Mouse (Mus musculus) lung, adult 2 months (tissue): ENCODE results near the gene Ccdc153. TPM values are rescaled to one million over a fixed set of nuclear protein-coding genes. Genes with fewer than 3 reads are reported as not detected.
A peak's percentile ranks its signal among the peaks of the same experiment; 100 is the strongest.

ENCODE experiments used
- DNase-seq: peaks from one replicate; pipeline ENCODE4 v3.0.0; 2022
- H3K4me1 ChIP-seq: fragments of 200-500 bp; 2 replicates; pipeline ENCODE4 v1.6.1; 2011; ENCODE audit warnings: low read length; ENCODE audit not compliant: control insufficient read depth, insufficient read depth
- H3K4me3 ChIP-seq: fragments of 200-500 bp; replicated peaks from 2 replicates; pipeline ENCODE3; 2011; ENCODE audit warnings: low read depth, mild to moderate bottlenecking, control low read depth, low read length; ENCODE audit errors: extremely low read depth
- CTCF ChIP-seq: fragments of 200-500 bp; IDR thresholded peaks from 2 replicates; pipeline ENCODE4 v1.5.1; 2011; ENCODE audit warnings: mild to moderate bottlenecking, low read length, control low read depth; ENCODE audit not compliant: insufficient read depth
- POLR2A ChIP-seq: fragments of 200-500 bp; IDR thresholded peaks from 2 replicates; pipeline ENCODE4 v1.6.1; 2011; ENCODE audit warnings: low read depth, mild to moderate bottlenecking, control low read depth, low read length, borderline replicate concordance; ENCODE audit errors: extremely low read depth
- WGBS: fragments of 180-500 bp; shearing (Covaris S2); methylation state at CpG from one replicate; pipeline ENCODE4 v1.1.7; 2018; 5-methylcytosine and 5-hydroxymethylcytosine counted together
- polyA plus RNA-seq: library from polyadenylated mRNA; depleted of rRNA; stranded (reverse); fragments of >200 nt; gene quantifications from 2 replicates; pipeline ENCODE4 v1.2.3, GENCODE M21; 2012

Ccdc153 gene
- polyA plus RNA-seq, 1 experiment = 26.9 TPM

- no peak for DNase-seq
- TF ChIP-seq POLR2A (no peak), CTCF (no peak)
- H3K4me3 ChIP-seq = no peak overlapping the region
- H3K4me1 ChIP-seq = no peaks in the 10 kb centered on the region
- 82% methylated on average over 4 of the region's 4 CpGs for WGBS
Observed at GRCm38 (mm10) chr9:44212406-44212805, 28.1 kb upstream of the Ccdc153 start.

GRCm38 (mm10) chr9:44213538-44213937 is 26.9 kb upstream of the Ccdc153 start:
- no peaks in the 10 kb centered on the region for H3K4me1 ChIP-seq
- no peak for DNase-seq
- no peak for TF ChIP-seq CTCF
- no peak for TF ChIP-seq POLR2A
- 85% methylated on average over 14 of the region's 14 CpGs for WGBS
- H3K4me3 ChIP-seq = no peak overlapping the region

DNA sequence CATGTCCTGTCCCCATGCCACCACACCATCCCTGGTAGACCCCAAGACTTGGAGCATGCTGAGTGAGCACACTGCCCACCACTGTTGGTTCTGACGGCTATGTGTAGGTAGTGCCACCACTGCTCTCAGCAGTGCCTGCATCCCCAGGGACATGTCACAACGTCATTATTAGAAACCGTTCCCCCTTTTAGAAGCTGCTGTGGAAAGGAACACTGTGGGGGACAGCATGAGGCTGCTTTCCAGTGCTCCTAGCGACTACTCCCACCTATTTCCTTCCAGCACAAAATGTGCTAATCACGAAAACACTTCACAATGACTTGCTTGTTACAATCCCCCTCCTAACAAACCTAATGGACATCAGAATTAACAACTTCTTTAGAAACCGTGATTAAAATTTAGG is 14.5 kb upstream of the Ccdc153 start:
- DNase-seq = no peak
- 42% methylated on average over 6 of the region's 6 CpGs for WGBS

GRCm38 (mm10) chr9:44231609-44232008 is 8.9 kb upstream of the Ccdc153 start:
- no peak for TF ChIP-seq POLR2A
- no peak for TF ChIP-seq CTCF
- Histone ChIP-seq H3K4me3 (no peak overlapping the region), H3K4me1 (peaks cover 13% of the 10 kb centered on the region)
- DNase-seq = no peak

More for the DNA sequence above, 14.5 kb upstream of the Ccdc153 start:
- Histone ChIP-seq H3K4me3 (no peak overlapping the region), H3K4me1 (peaks cover 7% of the 10 kb centered on the region; the same call in 1 of the 2 replicates)
- TF ChIP-seq CTCF = no peak
- TF ChIP-seq POLR2A = no peak

DNA sequence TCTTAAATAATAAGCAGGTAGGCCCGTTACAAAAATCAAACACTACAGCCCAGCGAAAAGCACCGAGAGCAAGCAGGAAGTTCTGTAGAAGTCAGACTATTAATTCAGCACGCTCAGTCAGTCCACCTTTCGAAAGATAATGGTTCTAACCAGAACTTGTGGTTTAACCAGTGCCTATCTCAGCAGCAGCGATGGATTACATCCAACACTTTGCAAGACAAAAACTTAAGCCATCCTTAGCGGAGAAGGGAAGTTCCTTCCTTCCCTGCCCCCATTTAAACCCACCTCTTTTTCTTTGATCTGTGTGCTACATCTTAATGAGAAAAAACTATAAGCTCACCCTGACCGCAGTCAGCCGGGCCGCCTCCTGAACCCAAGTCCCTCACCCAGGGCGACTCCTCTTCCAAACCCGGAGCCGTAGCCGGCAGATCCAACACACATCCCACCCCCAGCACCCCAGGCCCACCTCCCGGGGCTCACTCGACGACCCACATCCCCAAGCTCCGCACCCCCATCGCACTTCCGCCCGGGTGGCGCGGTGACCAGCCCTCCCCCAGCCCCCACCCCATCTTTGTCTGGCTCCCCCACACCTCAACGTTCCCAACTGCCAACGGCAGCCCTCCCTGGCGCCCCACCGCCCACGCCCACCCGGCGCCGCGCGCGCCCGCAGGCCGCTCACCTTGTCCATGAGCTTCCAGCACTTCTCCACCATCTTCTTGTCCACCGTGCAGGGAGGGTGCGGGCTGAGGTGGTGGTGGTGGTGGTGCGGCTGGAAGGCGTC is 7.3 kb upstream of the Ccdc153 start:
- TF ChIP-seq CTCF (no peak), POLR2A (no peak)
- peak; percentile 35 for DNase-seq
- under 1% methylated on average over 40 of the region's 40 CpGs for WGBS
- peak overlapping the region; percentile 93 for H3K4me3 ChIP-seq
- peaks cover 13% of the 10 kb centered on the region for H3K4me1 ChIP-seq

DNA sequence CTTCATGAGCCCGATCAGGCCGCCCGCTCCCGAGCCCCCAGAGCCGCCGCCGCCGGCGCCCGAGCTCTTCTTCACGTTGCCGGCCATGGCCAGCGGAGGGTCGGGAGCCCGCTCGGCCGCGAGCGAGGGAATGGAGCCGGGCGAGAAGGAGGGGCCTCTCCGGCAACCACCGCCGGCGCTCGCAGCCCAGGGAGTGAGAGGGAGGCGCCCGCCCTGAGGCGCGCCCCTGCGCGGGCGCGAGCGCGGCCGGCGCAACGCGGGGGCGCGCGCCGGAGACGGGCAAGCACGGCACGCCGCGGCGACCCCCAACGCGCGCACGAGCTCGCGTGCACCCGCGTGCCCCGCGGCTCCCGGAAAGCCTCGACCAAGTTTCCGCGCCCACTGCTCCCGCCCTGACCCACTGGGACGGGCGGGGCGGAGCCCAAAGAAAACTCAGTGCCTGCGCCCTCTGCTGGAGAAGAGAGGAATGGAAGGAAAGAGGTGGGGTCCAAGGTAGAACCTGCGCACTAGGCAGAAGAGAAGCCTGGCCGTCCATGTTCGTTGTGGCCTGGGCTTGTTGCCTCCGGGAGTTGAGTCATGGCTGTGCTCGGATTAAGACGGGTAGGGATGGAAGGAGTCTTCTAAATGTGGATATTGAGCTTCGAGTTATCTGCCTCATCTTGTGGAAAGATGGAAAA is 6.5 kb upstream of the Ccdc153 start, which contains the start of gene Cbl:
Cbl (minus strand) TSS at position 248 of the 677 bp plus-strand sequence.
- under 1% methylated on average over 54 of the region's 76 CpGs for whole genome bisulfite sequencing
- peak; percentile 75 for TF ChIP-seq CTCF
- TF ChIP-seq POLR2A = peak; percentile 93; the same call in 1 of the 2 replicates
- Histone ChIP-seq H3K4me3 (peak within 1 kb of the TSS; percentile 93), H3K4me1 (peaks cover 13% of the 10 kb centered on the region)
- DNase-seq = peak; percentile 98

GRCm38 (mm10) chr9:44234479-44235427 is 5.7 kb upstream of the Ccdc153 start:
- no peak for TF ChIP-seq CTCF
- TF ChIP-seq POLR2A = no peak
- H3K4me1 ChIP-seq = peaks cover 11% of the 10 kb centered on the region
- H3K4me3 ChIP-seq = peak overlapping the region; percentile 28
- DNase-seq = peak; percentile 52
- WGBS = 15% methylated on average over 19 of the region's 19 CpGs

- no peak for DNase-seq
- 74% methylated on average over 4 of the region's 4 CpGs for WGBS
- H3K4me3 ChIP-seq = no peak overlapping the region
- peaks cover 8% of the 10 kb centered on the region for H3K4me1 ChIP-seq
- no peak for TF ChIP-seq POLR2A
- TF ChIP-seq CTCF = no peak
Observed at GRCm38 (mm10) chr9:44236601-44237000, 3.9 kb upstream of the Ccdc153 start.

DNA sequence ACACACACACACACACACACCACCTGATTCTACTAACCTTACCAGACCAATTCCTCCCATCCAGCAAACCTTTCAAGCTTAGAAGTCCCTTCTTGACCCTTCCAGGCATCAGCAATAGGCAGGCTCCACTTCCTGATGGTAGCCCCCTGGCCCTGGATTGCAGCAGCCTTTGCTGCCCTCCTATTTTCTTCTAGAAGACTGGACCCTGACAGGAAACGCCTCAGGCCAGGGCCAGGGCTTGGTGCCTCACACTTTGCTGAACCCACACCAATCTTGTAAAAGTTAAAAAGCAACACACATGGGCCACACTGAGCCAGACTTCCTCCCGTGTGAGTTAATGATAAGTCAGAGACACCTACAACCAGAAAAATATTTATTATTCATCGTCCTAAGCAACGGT is 3.3 kb upstream of the Ccdc153 start:
- Histone ChIP-seq H3K4me3 (no peak overlapping the region), H3K4me1 (peaks cover 3% of the 10 kb centered on the region; the same call in 1 of the 2 replicates)
- DNase-seq = no peak
- WGBS = 66% methylated on average over 4 of the region's 4 CpGs
- no peak for TF ChIP-seq CTCF
- no peak for TF ChIP-seq POLR2A
